Mouse (Mus musculus) liver, postnatal 0 days (tissue): ENCODE results near the gene Vim. TPM values are rescaled to one million over a fixed set of nuclear protein-coding genes. Genes with fewer than 3 reads are reported as not detected.
A peak's percentile ranks its signal among the peaks of the same experiment; 100 is the strongest.
"Not testable (repeated sequence)": the region's sequence is repeated elsewhere in the genome, so short reads cannot be mapped to it uniquely, and the experiment has no call there.

Experiments used
- ATAC-seq: fragments of 200-750 bp; cut with Nextera tagmentation; 2 replicates; pipeline ENCODE4 v1.8.0; 2017; ENCODE audit warnings: mild to moderate bottlenecking, moderate library complexity
- DNase-seq: peaks from one replicate; pipeline ENCODE4 v3.0.0-alpha.2; 2016
- H3K27ac ChIP-seq: fragments of 300-500 bp; sonication (generic); 2 replicates; pipeline ENCODE4 v1.5.1; 2014; ENCODE audit warnings: antibody characterized with exemption, moderate library complexity, mild to moderate bottlenecking, low read depth
- H3K27me3 ChIP-seq: fragments of 300-500 bp; sonication (generic); 2 replicates; pipeline ENCODE4 v1.6.1; 2014; ENCODE audit warnings: low read length, control low read depth, mixed read lengths; ENCODE audit not compliant: insufficient read depth
- H3K36me3 ChIP-seq: fragments of 300-500 bp; sonication (generic); replicated peaks from 2 replicates; pipeline ENCODE4 v1.6.1; 2014; ENCODE audit warnings: mild to moderate bottlenecking, control low read depth, low read length, moderate library complexity, mixed read lengths; ENCODE audit not compliant: insufficient read depth
- H3K4me1 ChIP-seq: fragments of 300-500 bp; sonication (generic); 2 replicates; pipeline ENCODE4 v1.6.1; 2014; ENCODE audit warnings: antibody characterized with exemption, mild to moderate bottlenecking, control low read depth; ENCODE audit not compliant: insufficient read depth
- H3K4me2 ChIP-seq: fragments of 300-500 bp; sonication (generic); 2 replicates; pipeline ENCODE4 v1.6.1; 2014; ENCODE audit warnings: low read depth, mild to moderate bottlenecking, low read length, moderate library complexity, mixed read lengths
- H3K4me3 ChIP-seq: fragments of 300-500 bp; sonication (generic); 2 replicates; pipeline ENCODE4 v1.5.1; 2014; ENCODE audit warnings: low read depth, low read length
- H3K9ac ChIP-seq: fragments of 300-500 bp; sonication (generic); replicated peaks from 2 replicates; pipeline ENCODE4 v1.6.1; 2014; ENCODE audit warnings: mild to moderate bottlenecking, moderate library complexity
- H3K9me3 ChIP-seq: fragments of 300-500 bp; sonication (generic); 2 replicates; pipeline ENCODE4 v1.6.1; 2016; ENCODE audit warnings: mild to moderate bottlenecking, control low read depth, low read length, mixed read lengths
- CTCF ChIP-seq: sonication (generic); IDR thresholded peaks from 2 replicates; pipeline ENCODE4 v1.5.1; 2016; ENCODE audit warnings: antibody characterized with exemption, low read depth
- EP300 ChIP-seq: IDR thresholded peaks from 2 replicates; pipeline ENCODE4 v1.6.1; 2016; ENCODE audit warnings: antibody characterized with exemption, low read depth, mild to moderate bottlenecking
- WGBS: fragments of 180-500 bp; shearing (Covaris S2); extraction: QIAGEN DNeasy Blood & Tissue Kit; methylation state at CpG from one replicate; pipeline ENCODE4 v1.1.7; 2014; ENCODE audit not compliant: insufficient replicate concordance; 5-methylcytosine and 5-hydroxymethylcytosine counted together
- polyA plus RNA-seq: library from polyadenylated mRNA; unstranded; fragments of >200 nt; fragmentation: Nextera tagmentation; extraction: Ambion mirVana; gene quantifications from 2 replicates; pipeline ENCODE4 v1.2.1, GENCODE M21; 2015

Gene Vim
- polyA plus RNA-seq, 1 experiment from 2014 or later: 105 TPM

- peaks cover 8% of the 10 kb centered on the region for H3K27me3 ChIP-seq
- 85% methylated on average over 8 of the region's 8 CpGs for WGBS
- H3K27ac ChIP-seq: no peak overlapping the region
- peaks cover 10% of the 10 kb centered on the region for H3K4me1 ChIP-seq
- ATAC-seq: no peak
- TF ChIP-seq EP300 (no peak), CTCF (no peak)
- no peaks in the 10 kb centered on the region for H3K9me3 ChIP-seq
- no peak overlapping the region for H3K9ac ChIP-seq
- no peak overlapping the region for H3K4me2 ChIP-seq
- DNase-seq: no peak
- peaks cover 27% of the 10 kb centered on the region for H3K36me3 ChIP-seq
- no peak overlapping the region for H3K4me3 ChIP-seq
These were observed 5.6 kb downstream of the Vim start for GRCm38 (mm10) chr2:13579315-13579714.

DNA sequence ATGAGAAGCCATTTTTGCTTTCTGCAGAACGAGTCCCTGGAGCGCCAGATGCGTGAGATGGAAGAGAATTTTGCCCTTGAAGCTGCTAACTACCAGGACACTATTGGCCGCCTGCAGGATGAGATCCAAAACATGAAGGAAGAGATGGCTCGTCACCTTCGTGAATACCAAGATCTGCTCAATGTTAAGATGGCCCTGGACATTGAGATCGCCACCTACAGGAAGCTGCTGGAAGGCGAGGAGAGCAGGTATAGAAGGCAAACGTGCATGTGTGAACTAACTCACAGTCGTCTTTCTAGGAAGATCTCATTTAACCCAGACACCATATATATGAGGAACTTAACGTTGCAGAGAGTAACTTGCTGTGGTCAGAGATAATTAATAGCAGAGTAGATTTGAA, 6.3 kb downstream of the Vim start:
- WGBS: 61% methylated on average over 11 of the region's 11 CpGs
- ATAC-seq: no peak

DNA sequence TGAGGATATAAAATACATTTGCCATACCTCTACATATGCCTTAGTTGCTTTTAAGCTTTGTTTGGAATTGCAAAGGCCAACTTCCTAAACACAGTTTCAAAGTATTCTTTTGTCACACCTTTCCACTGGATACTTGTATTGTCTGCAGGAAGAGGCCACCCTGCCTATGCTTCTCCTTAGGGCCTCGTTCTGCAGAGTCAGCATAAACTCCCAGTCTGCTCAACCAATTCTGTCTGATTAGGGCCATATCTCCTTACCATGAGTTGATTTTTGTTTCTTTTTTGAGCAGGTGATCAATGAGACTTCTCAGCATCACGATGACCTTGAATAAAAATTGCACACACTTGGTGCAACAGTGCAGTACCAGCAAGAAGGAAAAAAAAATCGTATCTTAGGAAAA, 8.5 kb downstream of the Vim start:
- TF ChIP-seq CTCF: no peak
- TF ChIP-seq EP300: no peak
- WGBS: 71% methylated on average over 3 of the region's 3 CpGs
- ATAC-seq: no peak

More for the DNA sequence above, 6.3 kb downstream of the Vim start:
- TF ChIP-seq EP300: no peak
- TF ChIP-seq CTCF: peak; percentile 67
- H3K9ac ChIP-seq: no peak overlapping the region
- no peak overlapping the region for H3K4me3 ChIP-seq
- H3K27ac ChIP-seq: no peak overlapping the region
- no peak overlapping the region for H3K4me2 ChIP-seq
- peaks cover 5% of the 10 kb centered on the region; the same call in 1 of the 2 replicates for H3K4me1 ChIP-seq
- peak; percentile 31 for DNase-seq
- H3K27me3 ChIP-seq: peaks cover under 1% of the 10 kb centered on the region; the same call in 1 of the 2 replicates
- no peaks in the 10 kb centered on the region for H3K9me3 ChIP-seq
- peaks cover 27% of the 10 kb centered on the region for H3K36me3 ChIP-seq

GRCm38 (mm10) chr2:13583746-13584145, 10.0 kb downstream of the Vim start:
- H3K27ac ChIP-seq, ATAC-seq, H3K9me3 ChIP-seq, DNase-seq, H3K9ac ChIP-seq, H3K4me2 ChIP-seq, H3K4me3 ChIP-seq, H3K27me3 ChIP-seq, H3K4me1 ChIP-seq: not testable (repeated sequence)
- peaks cover 27% of the 10 kb centered on the region for H3K36me3 ChIP-seq

More for the DNA sequence above, 8.5 kb downstream of the Vim start:
- Histone ChIP-seq H3K27ac (no peak overlapping the region), H3K4me1 (no peaks in the 10 kb centered on the region), H3K9me3 (no peaks in the 10 kb centered on the region), H3K4me2 (no peak overlapping the region), H3K36me3 (peaks cover 27% of the 10 kb centered on the region), H3K4me3 (no peak overlapping the region), H3K9ac (no peak overlapping the region), H3K27me3 (no peaks in the 10 kb centered on the region)
- no peak for DNase-seq

DNA sequence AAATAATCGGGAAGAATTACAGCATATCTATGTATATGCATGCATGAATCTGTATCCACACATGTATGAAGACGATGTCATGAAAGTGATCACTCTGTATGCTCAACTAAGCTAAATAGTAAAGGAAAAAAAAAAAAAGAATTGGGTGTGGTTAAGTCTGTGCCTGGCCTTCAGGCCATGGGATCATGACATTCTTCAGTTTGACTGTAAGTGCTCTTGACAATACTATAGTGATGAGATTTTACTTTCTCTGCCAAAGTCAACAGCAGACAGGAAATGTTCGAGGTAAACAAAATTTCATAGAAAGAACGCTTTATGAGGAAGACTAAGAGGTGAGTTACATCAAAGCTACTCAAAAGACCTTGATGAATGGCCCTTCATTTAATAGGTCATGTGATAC, 19.6 kb downstream of the Vim start:
- DNase-seq: no peak
- Histone ChIP-seq H3K9me3 (no peaks in the 10 kb centered on the region), H3K4me1 (no peaks in the 10 kb centered on the region), H3K9ac (no peak overlapping the region), H3K4me2 (no peak overlapping the region), H3K4me3 (no peak overlapping the region), H3K27ac (no peak overlapping the region), H3K27me3 (no peaks in the 10 kb centered on the region), H3K36me3 (no peaks in the 10 kb centered on the region)
- no peak for ATAC-seq
- TF ChIP-seq EP300: no peak
- WGBS: 66% methylated on average over 4 of the region's 4 CpGs

- no peak for ATAC-seq
- Histone ChIP-seq H3K27ac (no peak overlapping the region), H3K9me3 (no peaks in the 10 kb centered on the region), H3K27me3 (no peaks in the 10 kb centered on the region), H3K4me3 (no peak overlapping the region), H3K36me3 (no peaks in the 10 kb centered on the region), H3K4me1 (no peaks in the 10 kb centered on the region), H3K9ac (no peak overlapping the region), H3K4me2 (no peak overlapping the region)
- no peak for TF ChIP-seq EP300
- TF ChIP-seq CTCF: peak; percentile 61
- DNase-seq: no peak
- 90% methylated on average over 1 of the region's 1 CpGs for WGBS
These were observed 23.4 kb downstream of the Vim start for GRCm38 (mm10) chr2:13596965-13597656.

DNA sequence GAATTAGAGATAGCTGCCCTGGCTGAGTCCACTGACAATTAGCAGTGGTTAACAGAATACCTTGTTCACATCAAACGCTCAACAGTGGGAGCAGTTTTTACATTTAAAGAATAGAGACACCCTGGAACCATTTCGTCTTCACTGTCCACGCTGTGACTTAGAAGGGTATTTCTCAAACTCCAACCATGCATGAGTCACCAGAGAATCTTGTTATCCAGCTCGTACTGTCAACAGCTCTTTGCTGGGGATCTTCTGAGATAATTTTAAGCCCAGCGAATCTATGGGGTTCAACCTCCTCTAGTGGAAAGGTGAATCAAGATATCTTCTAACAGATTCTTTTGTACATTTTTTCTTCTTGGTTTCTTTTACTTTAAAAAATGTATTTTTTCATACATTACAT, 24.4 kb downstream of the Vim start:
- H3K27me3 ChIP-seq: no peaks in the 10 kb centered on the region
- H3K9ac ChIP-seq: no peak overlapping the region
- WGBS: 69% methylated on average over 5 of the region's 5 CpGs
- no peak overlapping the region for H3K4me3 ChIP-seq
- H3K4me1 ChIP-seq: no peaks in the 10 kb centered on the region
- H3K36me3 ChIP-seq: no peaks in the 10 kb centered on the region
- no peak for TF ChIP-seq CTCF
- TF ChIP-seq EP300: no peak
- no peak overlapping the region for H3K4me2 ChIP-seq
- DNase-seq: no peak
- no peaks in the 10 kb centered on the region for H3K9me3 ChIP-seq
- H3K27ac ChIP-seq: no peak overlapping the region
- ATAC-seq: no peak
